Mouse (Mus musculus) thymus, postnatal 4 days (tissue): ENCODE data around the gene Arsg.
A peak's percentile ranks its signal among the peaks of the same experiment; 100 is the strongest.

ENCODE experiments used
- DNase-seq: peaks from one replicate; pipeline ENCODE4 v3.0.0; 2021

The Arsg gene

GRCm38 (mm10) chr11:109590012-109590411, 116.8 kb downstream of the Arsg start:
- no peak for DNase-seq

- no peak for DNase-seq
Measured at GRCm38 (mm10) chr11:109591511-109591910, 118.3 kb downstream of the Arsg start.

GRCm38 (mm10) chr11:109593200-109593981, 120.2 kb downstream of the Arsg start:
- no peak for DNase-seq

GRCm38 (mm10) chr11:109594761-109595160, 121.6 kb downstream of the Arsg start:
- DNase-seq: no peak

GRCm38 (mm10) chr11:109598778-109599570, 125.8 kb downstream of the Arsg start:
- peak; percentile 48 for DNase-seq

GRCm38 (mm10) chr11:109607600-109607999, 134.4 kb downstream of the Arsg start:
- DNase-seq: no peak

- DNase-seq: no peak
Measured at GRCm38 (mm10) chr11:109608976-109609625, 135.9 kb downstream of the Arsg start.

- DNase-seq: no peak
Measured at GRCm38 (mm10) chr11:109610046-109610794, 137.0 kb downstream of the Arsg start.

- DNase-seq: no peak
Measured at GRCm38 (mm10) chr11:109610795-109611302, 137.7 kb downstream of the Arsg start.

- peak; percentile 95 for DNase-seq
Measured at GRCm38 (mm10) chr11:109611303-109612149, 138.4 kb downstream of the Arsg start, which contains the start of gene Wipi1. Wipi1 (minus strand) TSS chr11:109611967.

GRCm38 (mm10) chr11:109612871-109613529, 139.8 kb downstream of the Arsg start:
- DNase-seq: no peak

GRCm38 (mm10) chr11:109615286-109615685, 142.1 kb downstream of the Arsg start:
- no peak for DNase-seq

- no peak for DNase-seq
Measured at GRCm38 (mm10) chr11:109616352-109616751, 143.2 kb downstream of the Arsg start.

- no peak for DNase-seq
Measured at GRCm38 (mm10) chr11:109616766-109617165, 143.6 kb downstream of the Arsg start.

- peak; percentile 82 for DNase-seq
Measured at GRCm38 (mm10) chr11:109619055-109619454, 145.9 kb downstream of the Arsg start.

GRCm38 (mm10) chr11:109620356-109620755, 147.2 kb downstream of the Arsg start:
- DNase-seq: no peak

- DNase-seq: peak; percentile 76
Measured at GRCm38 (mm10) chr11:109621183-109621582, 148.0 kb downstream of the Arsg start.

- DNase-seq: no peak
Measured at GRCm38 (mm10) chr11:109622518-109623037, 149.4 kb downstream of the Arsg start.
